Mouse (Mus musculus): ENCODE measurements around the gene Slc38a11. TPM values are rescaled to one million over a fixed set of nuclear protein-coding genes. Genes with fewer than 3 reads are reported as not detected.

Slc38a11 gene
- total and polyA plus RNA-seq, 3 experiments: 1.3 to 1.4 (median 1.3) TPM

DNA sequence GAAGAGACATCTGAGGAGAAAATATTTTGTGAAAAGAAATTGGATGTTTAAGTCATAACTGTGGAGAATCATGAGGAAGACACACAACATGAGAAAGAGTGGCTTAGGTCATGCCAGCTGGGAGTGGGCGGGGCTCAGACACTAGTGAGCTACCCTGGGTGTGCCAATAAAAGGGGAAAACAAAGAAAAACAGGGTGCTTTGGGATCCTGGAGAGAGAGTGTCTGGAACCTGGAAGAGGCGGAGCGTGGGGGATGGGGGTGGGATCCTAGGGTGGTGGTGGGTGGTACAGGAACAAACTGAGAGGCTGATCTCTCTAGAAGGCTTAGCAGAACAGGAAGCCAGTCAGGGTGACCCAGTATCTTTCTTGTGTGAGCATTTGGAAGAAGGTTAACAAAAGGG lies 23.0 kb downstream of the Slc38a11 start:
- H3K79me2 ChIP-seq (replicated peaks; ENCODE audit: control insufficient read depth, insufficient read depth, low read length): no peaks in the 10 kb centered on the region
- no peaks in the 10 kb centered on the region; the same call in 1 of the 2 replicates for H3K4me1 ChIP-seq (ENCODE audit: control insufficient read depth, insufficient read depth, low read length)
- H3K36me3 ChIP-seq (ENCODE audit: control insufficient read depth, insufficient read depth, low read length): no peaks in the 10 kb centered on the region; the same call in 1 of the 2 replicates
- H3K4me3 ChIP-seq: no peak overlapping the region
- H3K9ac ChIP-seq (ENCODE audit: low read depth, low read length): no peak overlapping the region
- DNase-seq: no peak
- H3K27ac ChIP-seq: no peak overlapping the region
- H3K27me3 ChIP-seq (ENCODE audit: control insufficient read depth, insufficient read depth, low read length): no peaks in the 10 kb centered on the region
- TF ChIP-seq POLR2A (IDR thresholded peaks at IDR 0.05; ENCODE audit: insufficient read depth, low read depth, low read length): no peak
- no peak for TF ChIP-seq CTCF (IDR thresholded peaks at IDR 0.05)
- TF ChIP-seq EP300 (IDR thresholded peaks at IDR 0.05; ENCODE audit: insufficient read depth, low read depth, low read length): no peak
- intact Hi-C loops (cut with DNase I): no loop called here
- 94% methylated on average over 3 of the region's 3 CpGs for WGBS

- Histone ChIP-seq H3K9ac (ENCODE audit: low read depth, low read length) (no peak overlapping the region), H3K79me2 (replicated peaks; ENCODE audit: control insufficient read depth, insufficient read depth, low read length) (no peaks in the 10 kb centered on the region), H3K4me1 (ENCODE audit: control insufficient read depth, insufficient read depth, low read length) (no peaks in the 10 kb centered on the region; the same call in 1 of the 2 replicates), H3K36me3 (ENCODE audit: control insufficient read depth, insufficient read depth, low read length) (no peaks in the 10 kb centered on the region), H3K27ac (no peak overlapping the region), H3K4me3 (no peak overlapping the region), H3K27me3 (ENCODE audit: control insufficient read depth, insufficient read depth, low read length) (no peaks in the 10 kb centered on the region)
- TF ChIP-seq POLR2A (IDR thresholded peaks at IDR 0.05; ENCODE audit: insufficient read depth, low read depth, low read length) (no peak), CTCF (IDR thresholded peaks at IDR 0.05) (peak; percentile 82), EP300 (IDR thresholded peaks at IDR 0.05; ENCODE audit: insufficient read depth, low read depth, low read length) (peak; percentile 79)
- intact Hi-C loops (cut with DNase I): loop anchor here (1.0 to 5.0 kb wide), 2 partner anchors 192 to 315 kb away; partner anchors contain the start of gene Grb14
- DNase-seq: peak; percentile 46 to 47
- 20% methylated on average over 14 of the region's 14 CpGs for WGBS
Observed at GRCm38 (mm10) chr2:65337378-65338140, 26.3 kb downstream of the Slc38a11 start.

DNA sequence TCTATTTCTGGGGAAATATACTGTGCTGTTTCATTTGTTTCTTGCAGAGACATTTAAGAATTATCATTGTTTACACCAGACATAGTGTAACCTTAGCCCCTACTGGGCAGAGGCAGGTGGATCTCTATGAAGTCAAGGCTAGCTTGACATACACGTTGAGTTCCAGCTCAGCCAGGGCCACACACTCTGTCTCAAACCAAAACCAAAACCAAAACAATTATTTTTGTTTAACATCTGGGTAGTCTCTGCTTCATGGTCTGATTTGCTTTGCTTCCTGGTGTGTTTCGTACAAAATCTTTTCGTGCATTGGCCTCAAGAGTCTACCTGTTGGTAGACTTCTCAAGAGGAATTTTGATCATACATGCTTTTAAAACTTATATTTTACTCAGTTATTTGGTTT lies 27.2 kb downstream of the Slc38a11 start:
- no peaks in the 10 kb centered on the region; the same call in 1 of the 2 replicates for H3K4me1 ChIP-seq (ENCODE audit: control insufficient read depth, insufficient read depth, low read length)
- no peaks in the 10 kb centered on the region for H3K36me3 ChIP-seq (ENCODE audit: control insufficient read depth, insufficient read depth, low read length)
- no peaks in the 10 kb centered on the region for H3K79me2 ChIP-seq (replicated peaks; ENCODE audit: control insufficient read depth, insufficient read depth, low read length)
- WGBS: 89% methylated on average over 3 of the region's 3 CpGs
- DNase-seq: no peak
- intact Hi-C loops (cut with DNase I): loop anchor here (1.0 to 5.0 kb wide), 2 partner anchors 191 to 314 kb away; partner anchors contain the start of gene Grb14
- no peak overlapping the region for H3K27ac ChIP-seq
- H3K4me3 ChIP-seq: no peak overlapping the region
- no peak overlapping the region for H3K9ac ChIP-seq (ENCODE audit: low read depth, low read length)
- no peaks in the 10 kb centered on the region for H3K27me3 ChIP-seq (ENCODE audit: control insufficient read depth, insufficient read depth, low read length)
- TF ChIP-seq POLR2A (IDR thresholded peaks at IDR 0.05; ENCODE audit: insufficient read depth, low read depth, low read length) (no peak), EP300 (IDR thresholded peaks at IDR 0.05; ENCODE audit: insufficient read depth, low read depth, low read length) (no peak), CTCF (IDR thresholded peaks at IDR 0.05) (no peak)

DNA sequence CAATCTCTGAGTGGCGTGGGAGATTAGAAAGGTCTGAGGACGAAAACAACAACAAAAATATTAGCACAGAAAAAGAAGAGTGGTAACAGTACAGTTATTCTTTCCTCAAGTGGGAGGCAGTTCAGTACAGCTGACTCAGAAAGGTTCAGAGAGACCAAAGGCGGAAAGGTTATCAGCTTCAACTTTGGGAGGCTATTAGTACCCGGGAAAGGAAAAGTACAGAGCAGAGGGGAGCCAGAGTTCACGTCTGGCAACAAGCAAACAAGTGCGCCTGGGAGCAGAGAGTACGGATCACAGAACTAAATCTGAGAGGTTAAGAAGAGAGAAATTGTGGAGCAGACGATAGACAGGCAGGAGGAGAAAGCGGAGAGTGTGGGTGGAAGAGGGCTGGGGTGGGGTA lies 29.7 kb downstream of the Slc38a11 start:
- TF ChIP-seq POLR2A (IDR thresholded peaks at IDR 0.05; ENCODE audit: insufficient read depth, low read depth, low read length): no peak
- no peak for TF ChIP-seq CTCF (IDR thresholded peaks at IDR 0.05)
- TF ChIP-seq EP300 (IDR thresholded peaks at IDR 0.05; ENCODE audit: insufficient read depth, low read depth, low read length): no peak
- H3K4me3 ChIP-seq: no peak overlapping the region
- 52% methylated on average over 9 of the region's 9 CpGs for WGBS
- no peaks in the 10 kb centered on the region for H3K27me3 ChIP-seq (ENCODE audit: control insufficient read depth, insufficient read depth, low read length)
- DNase-seq: no peak
- no peak overlapping the region for H3K9ac ChIP-seq (ENCODE audit: low read depth, low read length)
- no peaks in the 10 kb centered on the region for H3K36me3 ChIP-seq (ENCODE audit: control insufficient read depth, insufficient read depth, low read length)
- H3K79me2 ChIP-seq (replicated peaks; ENCODE audit: control insufficient read depth, insufficient read depth, low read length): no peaks in the 10 kb centered on the region
- H3K27ac ChIP-seq: no peak overlapping the region
- H3K4me1 ChIP-seq (ENCODE audit: control insufficient read depth, insufficient read depth, low read length): no peaks in the 10 kb centered on the region; the same call in 1 of the 2 replicates
- intact Hi-C loops (cut with DNase I): loop anchor here (5.0 kb wide), 1 partner anchor 92 kb away; no protein-coding TSS in a partner anchor

DNA sequence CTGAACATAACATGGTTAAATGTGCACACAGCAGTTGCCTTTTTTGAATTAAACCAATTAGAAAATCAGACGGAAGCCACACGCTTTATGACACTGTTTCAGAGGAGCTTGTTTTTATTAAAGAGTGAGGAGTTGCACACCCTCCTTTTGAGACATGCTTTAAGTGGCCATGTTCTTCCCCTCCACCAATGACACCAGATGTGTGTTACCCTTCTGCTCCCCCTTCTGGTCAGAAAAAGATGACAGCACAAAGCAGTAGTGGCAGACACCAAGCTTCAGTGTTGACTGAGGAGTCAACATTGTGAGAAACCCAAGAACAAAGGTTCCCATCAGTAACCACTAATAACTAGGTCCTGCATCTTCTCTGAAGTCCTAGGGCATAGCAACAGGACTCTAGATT lies 32.5 kb downstream of the Slc38a11 start:
- 81% methylated on average over 2 of the region's 2 CpGs for WGBS
- peak in 1 of 2 experiments; percentile 23 for DNase-seq
- H3K4me3 ChIP-seq: no peak overlapping the region
- H3K79me2 ChIP-seq (replicated peaks; ENCODE audit: control insufficient read depth, insufficient read depth, low read length): no peaks in the 10 kb centered on the region
- H3K27me3 ChIP-seq (ENCODE audit: control insufficient read depth, insufficient read depth, low read length): no peaks in the 10 kb centered on the region
- intact Hi-C loops (cut with DNase I): loop anchor here (1.0 to 5.0 kb wide), 2 partner anchors 89 to 186 kb away; no protein-coding TSS in a partner anchor
- H3K36me3 ChIP-seq (ENCODE audit: control insufficient read depth, insufficient read depth, low read length): no peaks in the 10 kb centered on the region
- no peak overlapping the region for H3K27ac ChIP-seq
- TF ChIP-seq CTCF (IDR thresholded peaks at IDR 0.05): peak; percentile 74
- no peak for TF ChIP-seq POLR2A (IDR thresholded peaks at IDR 0.05; ENCODE audit: insufficient read depth, low read depth, low read length)
- H3K4me1 ChIP-seq (ENCODE audit: control insufficient read depth, insufficient read depth, low read length): no peaks in the 10 kb centered on the region; the same call in 1 of the 2 replicates
- H3K9ac ChIP-seq (ENCODE audit: low read depth, low read length): no peak overlapping the region
